Mouse (Mus musculus) spleen, postnatal 4 days (tissue): ENCODE results near the gene Gnb2.

Experiments used
- DNase-seq, 2 experiments: peaks; one replicate each; pipeline ENCODE4 v3.0.0; 2022; ENCODE audit warnings: low spot score in 2 of 2

The Gnb2 gene

DNA sequence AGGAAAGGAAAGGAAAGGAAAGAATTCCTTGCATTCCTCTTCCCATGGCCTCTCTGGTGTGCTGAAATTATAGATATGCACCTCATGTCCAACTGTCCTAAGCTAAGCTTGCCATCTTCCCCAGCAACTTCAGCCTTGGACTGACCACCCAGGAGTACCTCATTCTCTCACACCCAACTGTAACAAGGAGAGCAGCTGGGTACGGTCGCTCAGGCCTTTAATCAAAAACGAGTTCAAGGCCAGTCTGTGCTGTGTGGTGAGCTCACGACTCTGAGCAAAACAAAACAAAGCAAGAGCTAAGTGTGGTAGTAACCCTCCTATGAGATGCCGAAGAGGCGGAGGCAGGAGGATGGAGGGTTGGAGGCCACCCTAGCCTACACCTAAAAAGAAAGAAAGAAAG is 7.7 kb upstream of the Gnb2 start:
- no peak for DNase-seq

GRCm38 (mm10) chr5:137539291-137539801 is 6.0 kb upstream of the Gnb2 start:
- DNase-seq: no peak

- no peak for DNase-seq
Measured at GRCm38 (mm10) chr5:137537461-137537860, 4.2 kb upstream of the Gnb2 start.

GRCm38 (mm10) chr5:137535318-137535717 is 2.0 kb upstream of the Gnb2 start:
- DNase-seq: no peak

DNA sequence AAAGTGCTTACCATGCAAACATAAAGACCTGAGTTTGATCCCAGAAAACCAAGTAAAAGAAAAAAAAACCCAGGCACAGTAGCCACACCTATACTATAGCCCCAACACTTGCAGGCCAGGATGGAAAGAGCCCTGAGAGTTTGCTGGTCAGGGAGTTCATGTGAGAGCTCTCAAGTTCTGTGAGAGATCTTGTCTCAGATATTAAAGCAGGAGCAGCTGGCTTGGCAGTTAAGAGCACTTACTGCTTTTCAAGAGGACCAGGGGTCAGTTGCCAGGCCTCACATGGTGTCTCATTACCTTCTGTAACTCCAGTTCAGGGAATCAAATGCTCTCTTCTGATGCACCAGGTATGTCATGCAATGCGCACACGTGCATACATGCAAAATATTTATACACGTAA is 1.5 kb upstream of the Gnb2 start:
- DNase-seq: no peak

GRCm38 (mm10) chr5:137532808-137533116 is 548 bp downstream of the Gnb2 start:
- no peak for DNase-seq

- DNase-seq: peak in 1 of 2 experiments; percentile 77
Measured at GRCm38 (mm10) chr5:137532131-137532807, 1.0 kb downstream of the Gnb2 start.

GRCm38 (mm10) chr5:137531414-137532130 is 1.7 kb downstream of the Gnb2 start:
- DNase-seq: peak; percentile 62 to 85

- peak; percentile 62 to 74 for DNase-seq
Measured at GRCm38 (mm10) chr5:137530588-137531413, 2.5 kb downstream of the Gnb2 start.

DNA sequence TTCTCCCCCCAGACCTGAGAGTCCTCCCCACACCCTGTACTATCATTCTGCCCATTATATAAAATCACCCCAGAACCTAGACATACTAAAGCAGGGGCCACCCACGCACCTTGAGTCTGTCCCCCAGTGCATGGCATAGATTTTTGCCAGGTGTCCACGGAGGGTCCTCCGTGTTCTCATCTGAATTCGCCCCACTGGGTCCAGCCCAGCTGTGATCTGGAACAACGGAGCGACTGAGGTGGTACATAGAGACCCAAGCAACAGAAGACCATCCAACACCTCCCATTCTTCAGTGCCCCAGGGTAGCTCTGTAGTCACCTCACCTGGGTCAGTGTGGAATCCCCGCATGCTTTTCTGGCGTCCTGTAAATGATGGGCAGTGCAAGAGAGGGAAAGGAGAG is 3.2 kb downstream of the Gnb2 start:
- DNase-seq: no peak

DNA sequence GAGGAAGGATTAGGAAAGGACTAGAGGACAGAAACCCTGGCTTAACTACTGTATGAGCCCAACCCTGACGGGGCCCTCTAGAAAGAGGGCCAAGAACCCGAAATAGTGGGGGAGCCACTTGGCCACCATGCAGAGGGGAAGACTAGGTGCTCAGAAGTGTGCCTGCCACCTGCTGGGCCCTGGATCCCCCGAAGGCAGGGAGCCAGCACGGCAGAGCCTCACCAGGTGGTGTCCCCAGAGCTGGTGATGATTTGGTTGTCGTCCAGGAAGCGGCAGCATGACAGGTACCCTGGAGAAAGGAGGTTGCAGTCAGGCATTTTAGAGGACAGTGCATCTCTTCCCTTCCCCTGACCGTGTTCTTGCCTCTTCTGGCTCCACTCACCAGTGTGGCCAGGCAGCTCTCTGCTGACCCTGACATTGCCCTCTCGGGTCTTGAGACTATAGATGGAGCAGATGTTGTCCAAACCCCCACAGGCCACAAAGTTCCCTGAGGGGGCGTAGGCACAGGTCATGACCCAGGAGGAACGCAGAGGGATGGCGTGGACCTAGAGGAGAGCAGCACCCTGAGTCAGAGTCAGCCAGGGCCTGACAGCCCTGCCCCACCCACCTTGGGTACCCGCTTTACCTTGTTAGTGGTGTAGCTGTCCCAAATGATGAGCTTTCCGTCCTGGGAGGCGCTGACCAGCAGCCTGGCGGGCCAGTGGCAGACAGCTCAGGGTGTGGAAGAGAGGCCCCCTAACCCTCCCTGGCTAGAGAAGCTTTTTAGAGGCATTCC is 3.9 kb downstream of the Gnb2 start:
- DNase-seq: no peak

GRCm38 (mm10) chr5:137528247-137528968 is 4.9 kb downstream of the Gnb2 start:
- DNase-seq: no peak

DNA sequence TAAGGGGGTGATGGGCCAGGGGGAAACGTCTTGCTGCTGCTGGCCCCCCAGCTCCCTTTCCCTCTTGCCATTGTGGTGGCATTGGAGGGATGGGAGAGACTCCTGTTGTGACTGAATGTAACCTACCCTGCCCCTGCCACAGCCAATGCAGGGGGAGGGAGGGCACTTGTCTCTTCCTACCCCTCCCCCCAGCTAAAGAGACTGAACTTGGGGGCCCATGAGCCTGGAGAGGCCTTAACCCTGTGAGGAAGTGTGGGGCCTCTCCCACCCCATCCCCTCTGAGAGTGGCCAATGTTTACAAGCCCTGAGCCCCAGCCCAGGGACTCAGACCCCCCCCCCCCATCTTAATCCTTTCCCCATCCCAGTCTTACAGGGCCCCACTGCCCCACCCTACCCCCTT is 5.9 kb downstream of the Gnb2 start:
- DNase-seq: no peak

GRCm38 (mm10) chr5:137526192-137526936 is 6.9 kb downstream of the Gnb2 start:
- DNase-seq: peak; percentile 58 to 79

GRCm38 (mm10) chr5:137525511-137525910 is 7.8 kb downstream of the Gnb2 start:
- no peak for DNase-seq

- DNase-seq: no peak
Measured at GRCm38 (mm10) chr5:137524671-137525070, 8.6 kb downstream of the Gnb2 start.

DNA sequence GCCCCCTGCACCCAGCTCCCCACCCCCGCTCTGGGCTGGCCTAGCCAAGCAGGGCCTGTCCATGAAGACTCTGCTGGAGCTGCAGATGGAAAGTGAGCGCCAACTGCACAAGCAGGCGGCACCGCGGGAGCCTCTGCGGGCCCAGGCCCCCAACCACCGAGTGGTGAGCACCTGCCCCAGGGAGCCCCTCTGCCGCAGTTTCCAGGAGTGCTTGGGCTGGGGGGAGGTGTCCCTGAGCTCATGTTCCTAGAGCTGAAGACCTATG is 9.1 kb downstream of the Gnb2 start:
- DNase-seq: no peak

DNA sequence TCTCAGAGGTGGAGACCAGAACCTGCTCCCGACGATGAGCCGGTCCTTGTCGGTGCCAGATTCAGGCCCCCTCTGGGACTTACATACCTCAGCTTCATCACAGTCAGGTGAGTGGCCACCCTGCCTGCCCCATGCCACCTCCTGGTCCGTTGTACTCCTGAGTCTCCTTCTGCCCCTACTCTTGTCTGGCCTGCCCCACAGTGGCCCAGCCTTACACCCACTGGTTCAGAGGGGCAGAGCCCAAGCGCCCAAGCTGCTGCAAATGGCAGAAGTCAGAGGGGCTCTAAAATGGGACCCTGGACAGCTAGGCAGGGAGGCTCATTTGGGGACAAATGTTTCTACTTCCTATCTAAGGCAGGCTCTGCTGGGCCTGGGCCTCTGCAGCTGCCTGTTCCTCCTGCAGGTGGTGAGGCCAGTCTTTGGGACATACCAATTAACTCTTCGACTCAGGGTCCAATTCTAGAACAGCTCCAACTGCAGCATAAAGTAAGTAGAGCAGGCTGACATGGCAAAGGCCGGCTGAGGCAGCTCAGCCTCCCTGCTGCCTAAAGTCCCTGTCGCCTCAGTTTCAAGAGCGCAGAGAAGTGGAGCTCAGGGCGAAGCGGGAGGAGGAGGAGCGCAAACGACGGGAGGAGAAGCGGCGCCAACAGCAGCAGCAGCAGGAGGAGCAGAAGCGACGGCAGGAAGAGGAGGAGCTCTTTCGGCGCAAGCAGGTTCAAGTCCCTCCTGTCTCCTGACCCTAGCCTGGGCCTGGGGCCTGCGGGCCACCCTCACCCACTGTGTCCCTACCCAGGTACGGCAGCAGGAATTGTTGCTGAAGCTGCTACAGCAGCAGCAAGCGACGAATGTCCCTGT is 9.7 kb downstream of the Gnb2 start:
- DNase-seq: no peak

GRCm38 (mm10) chr5:137522711-137523110 is 10.6 kb downstream of the Gnb2 start:
- no peak for DNase-seq

- DNase-seq: no peak
Measured at GRCm38 (mm10) chr5:137521861-137522260, 11.4 kb downstream of the Gnb2 start.
